Mouse (Mus musculus): ENCODE data around the gene Cmss1. TPM values are rescaled to one million over a fixed set of nuclear protein-coding genes. Genes with fewer than 3 reads are reported as not detected.

The Cmss1 gene
- polyA plus RNA-seq, 1 experiment from 2014 or later = 19.1 TPM

DNA sequence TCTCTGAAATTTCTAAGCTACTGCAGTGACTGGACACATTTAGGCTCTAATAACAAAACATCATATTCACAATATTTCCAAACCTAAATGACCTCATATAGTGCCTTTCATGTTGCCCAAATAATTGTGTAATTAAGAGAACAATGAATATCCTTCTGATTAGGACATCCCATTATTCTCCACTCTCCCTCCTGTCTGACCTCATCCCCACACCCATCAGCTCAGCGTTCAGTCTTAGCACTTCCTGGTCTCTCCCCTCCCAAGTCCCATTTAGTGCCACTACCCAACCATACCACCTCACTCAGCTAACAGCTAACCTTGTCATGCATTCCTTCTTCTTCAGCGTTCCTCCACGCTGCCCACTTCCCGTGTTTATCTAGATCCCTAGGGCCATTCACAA lies 123.8 kb downstream of the Cmss1 start:
- WGBS (ENCODE audit: insufficient replicate concordance) = 49% methylated on average over 4 of the region's 4 CpGs
- Histone ChIP-seq H3K4me2 (ENCODE audit: low read depth, low read length) (no peak overlapping the region), H3K9me3 (ENCODE audit: low read length) (no peaks in the 10 kb centered on the region), H3K4me1 (ENCODE audit: insufficient read depth) (no peaks in the 10 kb centered on the region; the same call in 1 of the 2 replicates), H3K4me3 (ENCODE audit: low read depth, low read length) (no peak overlapping the region), H3K36me3 (replicated peaks; ENCODE audit: insufficient read depth, low read length) (no peaks in the 10 kb centered on the region), H3K27me3 (ENCODE audit: insufficient read depth, low read length) (no peaks in the 10 kb centered on the region), H3K27ac (ENCODE audit: low read depth) (no peak overlapping the region), H3K9ac (replicated peaks) (no peak overlapping the region)
- no peak for DNase-seq
- ATAC-seq = no peak
- no peak for TF ChIP-seq EP300 (IDR thresholded peaks at IDR 0.05; ENCODE audit: low read depth)

DNA sequence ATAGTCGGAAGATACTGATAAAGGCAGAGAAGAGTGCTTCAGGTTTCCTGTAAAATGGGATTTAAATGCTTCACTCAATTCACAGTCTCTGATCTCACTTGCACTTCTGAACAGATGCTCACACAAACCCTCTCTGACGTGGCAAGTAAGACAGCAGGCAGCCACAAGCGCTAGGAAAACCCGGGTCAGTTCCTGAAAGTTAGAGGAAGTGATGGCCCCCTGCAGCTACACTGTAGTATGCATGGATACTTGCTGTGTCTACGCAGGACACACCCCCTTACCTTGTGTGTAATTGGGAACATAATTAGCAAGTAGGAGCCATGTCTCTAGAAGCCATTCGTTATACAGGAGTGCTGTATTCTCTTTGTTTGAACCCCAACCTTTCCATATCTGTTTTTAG lies 124.4 kb downstream of the Cmss1 start:
- no peak overlapping the region for H3K9ac ChIP-seq (replicated peaks)
- DNase-seq = no peak

DNA sequence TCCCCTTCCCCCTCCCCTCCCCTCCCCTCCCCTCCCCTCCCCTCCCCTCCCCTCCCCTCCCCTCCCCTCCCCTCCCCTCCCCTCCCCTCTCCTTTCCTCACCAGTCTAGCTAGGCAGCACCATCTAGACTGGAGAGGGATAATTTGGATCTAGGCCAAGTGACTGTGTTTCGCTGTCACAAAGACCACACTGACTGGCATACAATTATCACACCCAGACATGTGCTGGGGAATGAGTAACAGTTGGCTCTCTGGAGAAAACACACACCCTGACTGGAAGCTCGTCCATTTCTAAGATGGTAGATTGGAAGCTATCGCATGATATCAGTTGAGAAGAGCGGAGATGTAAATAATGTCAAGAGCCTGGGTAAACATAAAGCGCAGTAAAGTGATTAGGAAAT lies 126.9 kb downstream of the Cmss1 start:
- H3K9me3 ChIP-seq (ENCODE audit: low read length) = no peaks in the 10 kb centered on the region; the same call in 1 of the 2 replicates
- TF ChIP-seq EP300 (IDR thresholded peaks at IDR 0.05; ENCODE audit: low read depth) (no peak), CTCF (IDR thresholded peaks at IDR 0.05; ENCODE audit: low read depth) (no peak)
- ATAC-seq (no peak), DNase-seq (no peak)
- no peak overlapping the region for H3K4me2 ChIP-seq (ENCODE audit: low read depth, low read length)
- H3K27ac ChIP-seq (ENCODE audit: low read depth) = no peak overlapping the region
- H3K27me3 ChIP-seq (ENCODE audit: insufficient read depth, low read length) = no peaks in the 10 kb centered on the region
- H3K4me1 ChIP-seq (ENCODE audit: insufficient read depth) = no peaks in the 10 kb centered on the region; the same call in 1 of the 2 replicates
- 57% methylated on average over 5 of the region's 5 CpGs for WGBS (ENCODE audit: insufficient replicate concordance)
- H3K9ac ChIP-seq (replicated peaks) = no peak overlapping the region
- H3K4me3 ChIP-seq (ENCODE audit: low read depth, low read length) = no peak overlapping the region
- no peaks in the 10 kb centered on the region for H3K36me3 ChIP-seq (replicated peaks; ENCODE audit: insufficient read depth, low read length)

More for the DNA sequence above, 124.4 kb downstream of the Cmss1 start:
- H3K27me3 ChIP-seq (ENCODE audit: insufficient read depth, low read length) = no peaks in the 10 kb centered on the region
- TF ChIP-seq EP300 (IDR thresholded peaks at IDR 0.05; ENCODE audit: low read depth) (no peak), CTCF (IDR thresholded peaks at IDR 0.05; ENCODE audit: low read depth) (no peak)
- no peak for ATAC-seq
- no peaks in the 10 kb centered on the region for H3K36me3 ChIP-seq (replicated peaks; ENCODE audit: insufficient read depth, low read length)
- H3K27ac ChIP-seq (ENCODE audit: low read depth) = no peak overlapping the region
- H3K4me3 ChIP-seq (ENCODE audit: low read depth, low read length) = no peak overlapping the region
- no peaks in the 10 kb centered on the region for H3K9me3 ChIP-seq (ENCODE audit: low read length)
- H3K4me2 ChIP-seq (ENCODE audit: low read depth, low read length) = no peak overlapping the region
- no peaks in the 10 kb centered on the region; the same call in 1 of the 2 replicates for H3K4me1 ChIP-seq (ENCODE audit: insufficient read depth)
- 41% methylated on average over 6 of the region's 6 CpGs for WGBS (ENCODE audit: insufficient replicate concordance)

DNA sequence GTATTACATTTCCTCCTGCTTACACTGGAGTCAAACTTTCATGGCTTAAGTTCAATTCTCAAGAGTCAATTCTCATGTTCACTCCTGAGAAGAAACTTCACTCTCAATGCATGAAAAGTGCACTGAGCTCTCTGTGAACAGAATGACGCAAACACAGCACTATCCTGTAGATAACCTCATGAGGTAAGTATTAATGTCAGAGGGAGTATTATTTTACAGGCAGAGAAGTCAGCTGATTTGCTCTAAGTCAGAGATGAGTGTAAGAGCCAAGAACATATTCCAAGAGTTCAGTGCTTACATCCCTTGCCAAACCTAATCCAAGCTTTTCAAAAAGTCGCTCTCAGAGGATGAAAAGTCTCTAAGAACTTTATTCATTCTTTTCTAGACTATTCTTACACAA lies 128.2 kb downstream of the Cmss1 start:
- TF ChIP-seq EP300 (IDR thresholded peaks at IDR 0.05; ENCODE audit: low read depth) = no peak
- TF ChIP-seq CTCF (IDR thresholded peaks at IDR 0.05; ENCODE audit: low read depth) = no peak
- Histone ChIP-seq H3K9ac (replicated peaks) (no peak overlapping the region), H3K4me2 (ENCODE audit: low read depth, low read length) (no peak overlapping the region), H3K36me3 (replicated peaks; ENCODE audit: insufficient read depth, low read length) (no peaks in the 10 kb centered on the region), H3K27me3 (ENCODE audit: insufficient read depth, low read length) (no peaks in the 10 kb centered on the region), H3K27ac (ENCODE audit: low read depth) (no peak overlapping the region), H3K4me1 (ENCODE audit: insufficient read depth) (no peaks in the 10 kb centered on the region; the same call in 1 of the 2 replicates), H3K9me3 (ENCODE audit: low read length) (no peaks in the 10 kb centered on the region; the same call in 1 of the 2 replicates), H3K4me3 (ENCODE audit: low read depth, low read length) (no peak overlapping the region)
- no peak for DNase-seq
- 84% methylated on average over 2 of the region's 2 CpGs for WGBS (ENCODE audit: insufficient replicate concordance)
- ATAC-seq = no peak

DNA sequence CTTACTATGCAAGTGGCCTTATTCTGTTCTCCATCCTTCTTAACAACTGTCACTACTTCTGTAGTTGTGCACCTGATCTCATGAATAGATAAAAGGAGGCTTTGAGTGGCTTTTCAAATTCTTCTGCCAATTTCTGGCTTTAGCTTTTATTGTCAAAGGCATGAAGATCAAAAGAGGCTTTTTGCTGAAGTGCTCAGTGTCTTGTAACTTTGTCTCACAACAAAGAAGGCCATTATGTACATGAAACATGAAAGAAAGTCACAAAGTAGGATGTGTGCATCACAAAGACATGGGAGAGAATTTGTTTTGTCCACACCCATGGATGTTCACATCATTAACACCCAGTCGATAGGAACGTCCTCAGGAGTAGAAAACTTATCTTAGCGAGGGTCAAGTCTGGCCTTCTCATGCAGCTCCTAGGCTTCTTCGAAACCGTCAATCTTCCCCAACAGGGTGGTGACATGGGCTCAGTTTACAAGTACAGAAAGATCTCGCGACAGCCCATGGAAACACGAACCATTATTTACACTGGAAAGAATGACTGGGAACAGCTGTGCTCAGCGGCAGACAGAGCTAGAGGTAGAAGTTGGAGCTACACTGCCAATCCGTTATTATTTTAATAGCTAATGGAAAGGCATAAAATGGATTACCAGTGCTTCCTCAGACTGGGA lies 133.1 kb downstream of the Cmss1 start:
- H3K4me3 ChIP-seq (ENCODE audit: low read depth, low read length) = no peak overlapping the region
- ATAC-seq (no peak), DNase-seq (no peak)
- no peak overlapping the region for H3K4me2 ChIP-seq (ENCODE audit: low read depth, low read length)
- H3K9me3 ChIP-seq (ENCODE audit: low read length) = no peaks in the 10 kb centered on the region; the same call in 1 of the 2 replicates
- H3K27me3 ChIP-seq (ENCODE audit: insufficient read depth, low read length) = no peaks in the 10 kb centered on the region
- H3K9ac ChIP-seq (replicated peaks) = no peak overlapping the region
- no peaks in the 10 kb centered on the region; the same call in 1 of the 2 replicates for H3K4me1 ChIP-seq (ENCODE audit: insufficient read depth)
- no peak for TF ChIP-seq CTCF (IDR thresholded peaks at IDR 0.05; ENCODE audit: low read depth)
- no peak for TF ChIP-seq EP300 (IDR thresholded peaks at IDR 0.05; ENCODE audit: low read depth)
- WGBS (ENCODE audit: insufficient replicate concordance) = 74% methylated on average over 10 of the region's 10 CpGs
- H3K36me3 ChIP-seq (replicated peaks; ENCODE audit: insufficient read depth, low read length) = no peaks in the 10 kb centered on the region
- no peak overlapping the region for H3K27ac ChIP-seq (ENCODE audit: low read depth)

DNA sequence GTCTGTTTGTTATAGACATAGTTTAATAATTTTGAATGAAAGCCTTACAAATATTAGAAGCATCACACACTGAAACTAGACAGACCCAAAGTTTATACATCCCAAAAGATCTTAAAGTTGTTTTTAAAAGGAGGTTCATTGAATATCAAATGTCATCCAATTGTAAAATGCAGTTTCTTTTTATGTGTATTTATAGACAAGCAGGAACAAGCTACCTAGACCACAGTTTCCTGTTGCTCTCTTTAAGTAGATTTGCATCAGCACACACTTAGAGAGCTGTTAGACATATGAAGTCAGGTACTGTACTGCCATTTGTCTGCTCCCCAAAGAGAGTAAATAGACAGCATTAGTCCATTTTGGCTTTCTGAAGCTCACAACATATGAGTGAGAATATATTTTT lies 135.6 kb downstream of the Cmss1 start:
- Histone ChIP-seq H3K4me3 (ENCODE audit: low read depth, low read length) (no peak overlapping the region), H3K27ac (ENCODE audit: low read depth) (no peak overlapping the region), H3K4me2 (ENCODE audit: low read depth, low read length) (no peak overlapping the region), H3K9me3 (ENCODE audit: low read length) (no peaks in the 10 kb centered on the region), H3K9ac (replicated peaks) (no peak overlapping the region), H3K27me3 (ENCODE audit: insufficient read depth, low read length) (no peaks in the 10 kb centered on the region), H3K4me1 (ENCODE audit: insufficient read depth) (no peaks in the 10 kb centered on the region; the same call in 1 of the 2 replicates), H3K36me3 (replicated peaks; ENCODE audit: insufficient read depth, low read length) (no peaks in the 10 kb centered on the region)
- no peak for DNase-seq
- no peak for ATAC-seq
- TF ChIP-seq CTCF (IDR thresholded peaks at IDR 0.05; ENCODE audit: low read depth) = no peak

Measured in liver, postnatal 0 days (tissue).